Mouse (Mus musculus) liver, embryonic 11.5 days (tissue): Measurements from ENCODE around the gene Mrgpra6. TPM values are rescaled to one million over a fixed set of nuclear protein-coding genes. Genes with fewer than 3 reads are reported as not detected.

Experiments used
- ATAC-seq: fragments of 200-750 bp; cut with Nextera tagmentation; replicated peaks from 2 replicates; pipeline ENCODE4 v1.8.0; 2017; ENCODE audit warnings: moderate number of reproducible peaks, mild to moderate bottlenecking, moderate TSS enrichment, moderate library complexity; ENCODE audit not compliant: low FRiP score
- DNase-seq: peaks from one replicate; pipeline ENCODE4 v3.0.0-alpha.2; 2017; ENCODE audit warnings: low spot score
- H3K27ac ChIP-seq: fragments of 300-500 bp; sonication (generic); 2 replicates; pipeline ENCODE4 v1.5.1; 2014; ENCODE audit warnings: mild to moderate bottlenecking, low read depth, low read length, control low read depth
- H3K27me3 ChIP-seq: fragments of 300-500 bp; sonication (generic); replicated peaks from 2 replicates; pipeline ENCODE4 v1.6.1; 2014; ENCODE audit warnings: low read length, mixed read lengths; ENCODE audit not compliant: control insufficient read depth, insufficient read depth
- H3K36me3 ChIP-seq: fragments of 300-500 bp; sonication (generic); 2 replicates; pipeline ENCODE4 v1.6.1; 2014; ENCODE audit warnings: mild to moderate bottlenecking, low read length, moderate library complexity, mixed read lengths; ENCODE audit not compliant: control insufficient read depth, insufficient read depth
- H3K4me1 ChIP-seq: fragments of 300-500 bp; sonication (generic); replicated peaks from 2 replicates; pipeline ENCODE4 v1.6.1; 2014; ENCODE audit warnings: low read length, mixed read lengths; ENCODE audit not compliant: control insufficient read depth, insufficient read depth
- H3K4me2 ChIP-seq: fragments of 300-500 bp; sonication (generic); 2 replicates; pipeline ENCODE4 v1.6.1; 2014; ENCODE audit warnings: mild to moderate bottlenecking, control low read depth, moderate library complexity
- H3K4me3 ChIP-seq: fragments of 300-500 bp; sonication (generic); 2 replicates; pipeline ENCODE4 v1.5.1; 2014; ENCODE audit warnings: low read depth, low read length, control low read depth
- H3K9ac ChIP-seq: fragments of 300-500 bp; sonication (generic); 2 replicates; pipeline ENCODE4 v1.6.1; 2014; ENCODE audit warnings: low read depth, low read length, control low read depth
- H3K9me3 ChIP-seq: fragments of 300-500 bp; sonication (generic); 2 replicates; pipeline ENCODE4 v1.6.1; 2016; ENCODE audit warnings: low read length, inconsistent platforms, mixed read lengths; ENCODE audit not compliant: control insufficient read depth
- WGBS: fragments of 180-500 bp; shearing (Covaris S2); extraction: QIAGEN DNeasy Blood & Tissue Kit; methylation state at CpG from one replicate; pipeline ENCODE4 v1.1.7; 2014; 5-methylcytosine and 5-hydroxymethylcytosine counted together
- polyA plus RNA-seq: library from polyadenylated mRNA; unstranded; fragments of >200 nt; fragmentation: Nextera tagmentation; extraction: Ambion mirVana; gene quantifications from 2 replicates; pipeline ENCODE4 v1.2.1, GENCODE M21; 2014

Mrgpra6 gene
- not detected in 2 replicates for polyA plus RNA-seq

- 40% methylated on average over 4 of the region's 4 CpGs for WGBS
Measured at GRCm38 (mm10) chr7:47204830-47205229, at the start of gene Mrgpra6. Gene Mrgpra6 (minus strand): TSS chr7:47204920.

GRCm38 (mm10) chr7:47252770-47253169, 48.0 kb upstream of the Mrgpra6 start, which contains the start of gene Mrgpra9:
Gene Mrgpra9 (minus strand): TSS chr7:47252848.
- 38% methylated on average over 1 of the region's 1 CpGs for WGBS
- Histone ChIP-seq H3K4me1 (no peaks in the 10 kb centered on the region), H3K9ac (no peak within 1 kb of the TSS), H3K9me3 (no peaks in the 10 kb centered on the region), H3K4me3 (no peak within 1 kb of the TSS), H3K27me3 (no peaks in the 10 kb centered on the region), H3K36me3 (no peaks in the 10 kb centered on the region), H3K27ac (no peak within 1 kb of the TSS), H3K4me2 (no peak within 1 kb of the TSS)
- no peak for DNase-seq
- no peak for ATAC-seq

More at GRCm38 (mm10) chr7:47204830-47205229, at the start of gene Mrgpra6:
- no peak for DNase-seq
- H3K36me3 ChIP-seq, result no peaks in the 10 kb centered on the region
- H3K4me3 ChIP-seq, result no peak within 1 kb of the TSS
- H3K27ac ChIP-seq, result no peak within 1 kb of the TSS
- ATAC-seq, result no peak
- H3K9ac ChIP-seq, result no peak within 1 kb of the TSS
- H3K9me3 ChIP-seq, result no peaks in the 10 kb centered on the region
- no peaks in the 10 kb centered on the region for H3K4me1 ChIP-seq
- H3K27me3 ChIP-seq, result no peaks in the 10 kb centered on the region
- no peak within 1 kb of the TSS for H3K4me2 ChIP-seq

DNA sequence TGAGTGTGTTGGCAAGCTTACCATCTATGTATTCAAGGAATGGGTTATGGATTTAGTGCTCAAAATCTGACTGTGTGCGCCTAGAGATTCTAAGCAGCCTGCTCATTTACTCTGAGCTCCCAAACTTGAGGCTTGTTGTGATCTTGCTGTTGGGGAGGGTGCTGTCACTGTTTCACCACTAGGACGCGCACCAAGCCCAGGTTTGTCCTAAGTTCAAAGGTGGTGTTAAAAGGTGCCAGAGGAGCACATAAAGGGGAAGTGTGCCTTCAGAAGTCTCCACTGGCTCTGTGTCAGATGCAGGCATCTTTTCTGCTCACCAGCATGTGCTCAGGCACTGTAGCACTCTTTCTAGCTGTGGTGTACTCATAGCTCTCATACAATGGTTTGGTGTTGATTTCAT, 39.9 kb upstream of the Mrgpra6 start:
- WGBS, result 47% methylated on average over 3 of the region's 3 CpGs

DNA sequence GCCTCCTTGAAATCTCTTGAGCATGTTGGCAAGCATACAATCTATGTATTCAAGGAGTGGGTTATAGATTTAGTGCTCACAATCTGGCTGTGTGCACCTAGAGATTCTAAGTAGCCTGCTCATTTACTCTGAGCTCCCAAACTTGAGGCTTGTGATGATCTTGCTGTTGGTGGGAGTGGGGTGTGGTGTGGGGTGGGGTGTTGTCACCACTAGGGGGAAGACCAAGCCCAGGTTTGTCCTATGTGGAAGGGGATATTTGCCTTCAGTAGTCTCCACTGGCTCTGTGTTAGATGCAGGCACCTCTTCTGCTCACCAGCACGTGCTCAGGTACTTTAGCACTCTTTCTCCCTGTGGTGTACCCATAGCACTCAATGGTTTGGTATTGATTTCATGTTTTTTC, 9.4 kb downstream of the Mrgpra6 start:
- H3K9ac ChIP-seq, result no peak overlapping the region
- no peaks in the 10 kb centered on the region for H3K27me3 ChIP-seq
- H3K9me3 ChIP-seq, result no peaks in the 10 kb centered on the region
- DNase-seq (no peak), ATAC-seq (no peak)
- H3K36me3 ChIP-seq, result no peaks in the 10 kb centered on the region
- no peaks in the 10 kb centered on the region for H3K4me1 ChIP-seq
- no peak overlapping the region for H3K27ac ChIP-seq
- H3K4me2 ChIP-seq, result no peak overlapping the region
- H3K4me3 ChIP-seq, result no peak overlapping the region
- 33% methylated on average over 1 of the region's 1 CpGs for WGBS

More for the DNA sequence above, 39.9 kb upstream of the Mrgpra6 start:
- H3K9me3 ChIP-seq, result no peaks in the 10 kb centered on the region
- ATAC-seq, result no peak
- H3K4me3 ChIP-seq, result no peak overlapping the region
- H3K36me3 ChIP-seq, result no peaks in the 10 kb centered on the region
- H3K27me3 ChIP-seq, result no peaks in the 10 kb centered on the region
- H3K27ac ChIP-seq, result no peak overlapping the region
- no peak for DNase-seq
- H3K4me2 ChIP-seq, result no peak overlapping the region
- no peak overlapping the region for H3K9ac ChIP-seq
- H3K4me1 ChIP-seq, result no peaks in the 10 kb centered on the region

- Histone ChIP-seq H3K27me3 (no peaks in the 10 kb centered on the region), H3K4me3 (no peak overlapping the region), H3K4me1 (no peaks in the 10 kb centered on the region), H3K36me3 (no peaks in the 10 kb centered on the region), H3K27ac (no peak overlapping the region), H3K9me3 (no peaks in the 10 kb centered on the region), H3K9ac (no peak overlapping the region), H3K4me2 (no peak overlapping the region)
- no peak for DNase-seq
- 57% methylated on average over 5 of the region's 5 CpGs for WGBS
- ATAC-seq, result no peak
Measured at GRCm38 (mm10) chr7:47170814-47171213, 33.9 kb downstream of the Mrgpra6 start.

DNA sequence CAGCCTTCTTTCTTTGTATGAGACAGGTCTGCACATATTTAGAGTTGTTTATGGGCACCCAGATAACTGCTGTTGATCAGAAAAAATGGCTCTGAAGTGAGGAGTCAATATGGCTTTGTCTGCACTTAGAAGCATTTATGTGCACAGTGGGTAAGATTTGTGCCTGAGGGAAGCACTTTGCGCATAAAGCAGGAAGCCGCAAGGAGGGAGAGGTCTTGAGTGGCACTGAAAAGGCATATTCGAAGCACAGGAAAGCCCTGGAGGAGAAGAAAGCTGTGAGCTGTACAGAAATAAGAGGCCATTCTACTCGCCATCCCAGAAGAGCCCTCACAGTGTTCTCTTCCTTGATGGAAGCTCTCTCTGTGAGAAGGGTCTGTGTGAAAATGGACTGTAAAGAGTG, 39.7 kb downstream of the Mrgpra6 start:
- no peak overlapping the region for H3K27ac ChIP-seq
- DNase-seq (no peak), ATAC-seq (no peak)
- WGBS, result 78% methylated on average over 4 of the region's 4 CpGs
- H3K36me3 ChIP-seq, result no peaks in the 10 kb centered on the region
- no peak overlapping the region for H3K9ac ChIP-seq
- no peaks in the 10 kb centered on the region for H3K4me1 ChIP-seq
- H3K27me3 ChIP-seq, result no peaks in the 10 kb centered on the region
- H3K4me2 ChIP-seq, result no peak overlapping the region
- H3K9me3 ChIP-seq, result no peaks in the 10 kb centered on the region
- H3K4me3 ChIP-seq, result no peak overlapping the region

- 78% methylated on average over 4 of the region's 4 CpGs for WGBS
- Histone ChIP-seq H3K4me2 (no peak overlapping the region), H3K9me3 (no peaks in the 10 kb centered on the region), H3K4me3 (no peak overlapping the region), H3K27ac (no peak overlapping the region), H3K27me3 (no peaks in the 10 kb centered on the region), H3K9ac (no peak overlapping the region), H3K36me3 (no peaks in the 10 kb centered on the region), H3K4me1 (no peaks in the 10 kb centered on the region)
- DNase-seq (no peak), ATAC-seq (no peak)
Measured at GRCm38 (mm10) chr7:47163203-47163602, 41.5 kb downstream of the Mrgpra6 start.

GRCm38 (mm10) chr7:47158451-47158850, 46.3 kb downstream of the Mrgpra6 start:
- no peak overlapping the region for H3K9ac ChIP-seq
- no peak for ATAC-seq
- no peaks in the 10 kb centered on the region for H3K27me3 ChIP-seq
- no peak overlapping the region for H3K27ac ChIP-seq
- H3K4me3 ChIP-seq, result no peak overlapping the region
- no peaks in the 10 kb centered on the region for H3K9me3 ChIP-seq
- H3K36me3 ChIP-seq, result no peaks in the 10 kb centered on the region
- 57% methylated on average over 2 of the region's 2 CpGs for WGBS
- no peak overlapping the region for H3K4me2 ChIP-seq
- DNase-seq, result no peak
- no peaks in the 10 kb centered on the region for H3K4me1 ChIP-seq

DNA sequence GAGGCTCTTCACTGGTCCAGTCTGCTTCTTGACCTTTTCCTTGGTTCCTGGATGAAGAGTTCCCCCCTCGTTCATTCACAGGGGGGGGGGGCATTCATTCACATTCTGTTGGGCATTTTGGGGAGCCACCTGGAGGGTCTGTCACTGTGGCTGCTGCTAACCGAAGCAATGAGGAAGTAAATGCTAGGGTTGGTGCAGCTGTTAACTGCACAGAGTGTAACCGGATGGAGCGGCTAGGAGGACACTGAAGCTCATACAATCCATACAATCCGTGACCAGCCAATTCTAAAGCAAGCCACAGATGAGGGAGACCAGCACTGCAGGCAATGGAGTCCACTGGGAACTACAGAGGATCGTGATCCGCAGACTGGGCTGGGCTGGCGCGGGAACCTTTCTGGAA, 47.0 kb downstream of the Mrgpra6 start:
- 68% methylated on average over 9 of the region's 9 CpGs for WGBS

More for the DNA sequence above, 47.0 kb downstream of the Mrgpra6 start:
- H3K9ac ChIP-seq, result no peak overlapping the region
- H3K36me3 ChIP-seq, result no peaks in the 10 kb centered on the region
- H3K27ac ChIP-seq, result no peak overlapping the region
- H3K4me2 ChIP-seq, result no peak overlapping the region
- no peaks in the 10 kb centered on the region for H3K27me3 ChIP-seq
- no peaks in the 10 kb centered on the region for H3K9me3 ChIP-seq
- no peak overlapping the region for H3K4me3 ChIP-seq
- DNase-seq (no peak), ATAC-seq (no peak)
- H3K4me1 ChIP-seq, result no peaks in the 10 kb centered on the region
